Mouse (Mus musculus): ENCODE measurements around the gene Spata31d1b.

Spata31d1b gene

DNA sequence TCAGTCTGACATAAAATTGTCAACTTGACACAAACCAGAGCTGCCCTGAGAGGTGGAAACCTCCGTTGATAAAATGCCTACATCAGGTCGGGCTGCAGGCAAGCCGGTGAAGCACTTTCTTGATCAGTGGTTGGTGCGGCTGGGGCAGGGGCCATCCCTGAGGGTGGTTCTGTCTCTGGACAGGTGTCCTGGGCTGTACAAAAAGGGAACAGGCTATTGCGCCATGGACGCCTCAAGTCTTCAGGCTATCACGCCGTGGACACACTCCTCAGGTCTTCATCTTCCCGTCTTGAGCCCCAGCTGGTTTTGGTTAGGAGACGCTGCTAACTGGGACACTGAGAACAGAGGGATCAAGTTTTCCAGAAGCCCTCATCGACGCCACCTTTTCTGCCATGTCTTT, 38.2 kb downstream of the Spata31d1b start:
- no peak for DNase-seq (ENCODE audit: low spot score)

DNA sequence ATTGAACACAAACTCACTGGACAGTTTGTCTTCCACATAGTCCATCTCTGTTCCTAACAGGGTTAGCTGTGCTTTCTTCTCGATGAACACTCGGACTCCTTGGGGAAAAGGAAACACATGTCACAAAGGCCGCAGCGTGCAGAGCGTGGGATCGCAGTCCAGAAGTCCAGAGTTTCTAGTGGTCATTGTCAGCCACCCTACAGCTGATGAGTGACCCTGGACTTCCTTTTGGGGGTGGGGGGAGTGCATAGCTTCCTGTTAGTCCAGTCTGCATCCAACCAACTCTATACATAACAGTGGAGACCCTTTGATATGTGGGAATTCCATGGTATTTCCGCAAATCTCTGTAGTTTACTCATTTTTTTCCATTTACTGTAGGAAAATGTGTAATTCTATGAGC, 44.8 kb downstream of the Spata31d1b start:
- no peak for DNase-seq (ENCODE audit: low spot score)

DNA sequence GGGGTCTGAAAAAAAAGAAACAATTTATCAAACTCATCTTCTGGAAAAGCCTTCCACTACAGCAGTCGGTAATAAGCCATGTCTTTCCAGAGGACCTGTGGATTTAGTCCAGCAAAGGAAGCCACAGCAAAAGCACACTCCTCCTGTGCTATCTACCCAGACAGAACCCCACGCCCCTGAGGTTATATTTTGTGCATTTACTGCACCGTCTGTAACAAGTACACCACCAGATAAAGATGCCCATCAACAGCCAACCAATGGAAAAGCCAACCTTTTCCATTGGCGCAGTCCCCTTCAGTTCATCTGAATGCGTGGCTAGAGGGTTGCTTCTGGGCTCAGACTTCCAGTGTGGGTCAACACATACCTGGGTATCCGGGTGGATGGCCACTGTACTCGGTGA, 50.7 kb downstream of the Spata31d1b start:
- DNase-seq (ENCODE audit: low spot score): no peak

DNA sequence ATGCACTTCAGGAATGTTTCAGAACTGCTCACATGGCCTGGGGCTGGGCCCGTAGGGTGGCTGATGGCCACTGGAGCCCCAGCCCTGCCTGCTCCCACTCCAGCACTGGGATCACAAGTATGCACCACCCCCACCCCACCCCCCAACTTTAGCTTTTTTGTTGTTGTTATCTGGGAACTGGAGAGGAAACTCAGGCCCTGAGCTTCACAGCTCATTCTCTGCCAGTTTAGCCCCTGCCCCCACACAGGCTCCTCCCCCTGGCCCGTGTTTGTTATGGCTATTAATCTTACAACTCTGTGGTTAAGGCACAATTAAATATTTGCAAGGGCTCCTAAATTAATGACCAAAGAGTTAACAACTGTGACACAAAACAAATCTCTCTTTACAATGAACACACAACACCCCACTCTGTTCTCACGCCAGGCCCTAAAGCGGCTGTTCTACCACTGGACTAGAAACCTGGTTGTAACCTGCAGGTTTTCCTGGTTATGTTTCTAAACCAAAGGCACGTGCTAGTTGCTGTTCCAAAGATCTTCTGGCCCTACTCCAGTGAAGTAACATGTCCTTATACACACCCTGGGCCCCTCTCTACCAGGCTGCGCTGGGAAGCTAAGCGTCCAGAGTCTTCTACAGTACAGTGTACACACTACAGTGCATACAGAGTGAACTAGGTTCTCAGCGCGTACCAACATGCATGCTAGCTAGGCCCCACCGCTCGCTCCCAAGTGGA, 54.9 kb downstream of the Spata31d1b start:
- no peak for DNase-seq (ENCODE audit: low spot score)

DNA sequence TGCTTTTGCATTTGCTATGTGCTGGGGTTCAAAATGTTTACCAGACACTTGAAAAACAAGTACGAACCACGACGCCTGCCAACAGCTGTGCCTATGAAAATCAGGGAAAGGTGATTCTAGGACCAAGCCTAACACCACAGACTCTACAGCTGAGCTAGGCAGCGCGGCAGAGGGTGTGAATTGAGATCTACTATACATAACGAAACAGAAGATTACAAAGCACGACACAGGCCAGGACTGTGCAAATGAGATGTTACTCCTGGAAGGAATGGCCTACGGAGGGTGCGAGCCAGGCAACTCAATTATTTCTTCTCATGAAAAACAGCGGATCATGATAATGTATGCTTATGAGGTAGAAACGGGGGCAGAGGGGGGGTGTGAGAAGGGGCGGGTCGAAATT, 56.4 kb downstream of the Spata31d1b start:
- DNase-seq (ENCODE audit: low spot score): peak; percentile 41

Measured in adipocyte (in vitro differentiated cells).